Mouse (Mus musculus): ENCODE results near the gene Klrg1.

Gene Klrg1

DNA sequence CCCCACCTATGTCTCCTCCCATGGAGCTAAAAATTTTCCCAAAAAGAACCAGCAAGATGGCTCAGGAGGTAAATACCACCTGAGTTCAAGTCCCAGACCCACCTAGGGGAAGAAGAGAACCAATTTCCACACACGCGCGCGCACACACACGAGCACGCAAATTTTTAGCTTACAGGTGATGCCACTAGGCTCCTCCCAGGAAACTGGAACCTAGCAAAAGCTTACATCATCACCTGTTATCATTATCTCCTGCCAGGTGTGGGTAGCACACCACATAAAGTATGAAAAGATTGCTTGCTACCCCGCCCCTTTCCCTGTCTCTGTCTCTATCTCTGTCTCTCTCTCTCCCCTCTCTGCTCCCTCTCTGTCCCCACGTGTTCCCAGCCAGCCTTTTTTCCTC is 10.4 kb upstream of the Klrg1 start:
- in situ Hi-C loops (cut with MboI, MseI): no loop called here

DNA sequence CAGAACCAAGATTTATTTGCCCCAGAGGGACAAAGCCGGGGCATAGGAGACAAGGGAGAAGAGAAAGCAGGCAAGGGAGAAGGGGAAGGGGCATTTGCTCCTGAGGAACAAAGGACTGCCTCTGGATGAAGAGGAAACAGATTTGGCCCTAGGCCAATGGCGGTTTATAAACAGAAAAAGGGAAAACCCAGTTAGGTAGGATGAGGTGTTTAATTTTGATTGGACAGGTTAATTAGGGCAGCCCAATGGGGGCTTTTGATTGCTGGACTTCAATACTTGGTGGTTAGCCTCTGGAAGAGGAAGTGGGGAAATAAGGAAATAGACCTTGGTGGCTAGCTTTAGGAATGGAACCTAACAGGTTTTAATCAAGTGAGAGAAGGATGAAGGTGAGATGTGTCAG is 9.5 kb upstream of the Klrg1 start:
- in situ Hi-C loops (cut with MboI, MseI): no loop called here

DNA sequence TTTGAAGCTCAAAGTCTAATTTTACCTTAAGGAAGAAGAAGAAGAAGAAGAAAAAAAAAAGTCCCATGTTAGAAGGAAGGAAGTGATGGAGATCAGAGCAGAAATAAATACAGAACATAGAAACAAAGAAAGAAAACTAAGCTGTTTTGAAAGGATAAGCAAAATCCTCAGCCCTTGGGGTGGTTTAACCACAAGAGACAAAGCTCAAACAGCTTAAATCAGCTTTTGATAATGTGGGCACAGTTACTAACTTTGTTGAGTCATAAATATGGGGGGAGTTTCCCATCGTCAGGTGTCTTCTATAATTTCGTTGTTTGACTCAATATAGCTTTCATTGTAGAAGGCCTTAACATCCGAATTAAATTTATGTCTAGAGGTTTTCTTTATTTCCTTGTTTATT is 9.1 kb upstream of the Klrg1 start:
- in situ Hi-C loops (cut with MboI, MseI): no loop called here

DNA sequence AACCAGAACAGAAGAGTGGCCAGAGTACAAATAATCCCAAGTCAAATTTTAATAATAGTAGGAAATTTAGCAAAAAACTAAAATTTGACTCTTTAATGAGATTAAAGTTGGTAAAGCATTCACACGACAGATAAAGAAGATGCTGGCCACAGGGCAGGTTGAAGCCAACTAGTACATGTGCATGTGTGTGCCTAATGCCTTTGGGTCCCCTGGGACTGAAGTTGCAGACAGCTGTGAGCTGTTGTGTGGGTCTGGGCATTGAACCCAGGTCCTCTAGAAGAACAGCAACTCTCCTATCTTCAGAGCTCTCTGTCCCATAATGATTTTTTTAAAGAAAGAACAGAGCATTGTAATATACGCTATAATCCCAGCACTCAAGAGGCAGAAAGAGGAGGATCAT is 8.6 kb upstream of the Klrg1 start:
- in situ Hi-C loops (cut with MboI, MseI): no loop called here

DNA sequence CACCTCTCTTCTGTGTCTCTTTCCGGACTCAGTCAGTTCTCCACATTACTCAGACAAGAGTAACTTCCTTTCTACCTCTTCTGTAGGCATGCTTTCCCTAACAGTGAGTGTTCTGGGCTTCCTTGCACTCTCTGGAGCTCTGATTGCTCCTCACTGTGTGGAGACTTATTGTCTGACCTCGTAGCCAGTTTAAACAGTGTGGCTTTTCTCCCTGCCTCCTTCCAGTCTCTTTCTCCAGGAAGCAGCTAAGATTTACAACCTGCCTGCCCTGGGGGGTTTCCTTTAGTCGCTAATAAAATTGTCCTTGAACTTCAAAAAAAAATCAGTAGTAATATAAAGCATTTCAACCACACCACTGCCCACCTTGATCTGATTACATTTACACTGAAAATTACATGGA is 7.6 kb upstream of the Klrg1 start:
- in situ Hi-C loops (cut with MboI, MseI): no loop called here

DNA sequence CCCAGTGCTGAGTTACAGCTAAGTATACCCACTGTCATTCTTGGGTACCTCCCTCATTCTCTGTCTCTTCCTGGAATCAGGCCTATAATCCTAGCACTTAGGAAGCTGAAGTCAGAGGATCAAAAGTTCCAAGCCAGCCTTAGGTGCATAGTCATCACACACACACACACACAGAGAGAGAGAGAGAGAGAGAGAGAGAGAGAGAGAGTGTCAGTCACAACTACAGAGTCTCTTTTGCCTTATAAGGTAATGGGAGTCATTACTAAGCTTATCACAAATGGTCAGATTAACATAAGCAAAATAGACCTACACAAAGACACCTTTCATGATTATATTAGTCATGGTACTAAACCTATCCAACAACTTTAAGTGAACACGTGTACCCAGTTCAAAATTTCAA is 6.6 kb upstream of the Klrg1 start:
- in situ Hi-C loops (cut with MboI, MseI): no loop called here

DNA sequence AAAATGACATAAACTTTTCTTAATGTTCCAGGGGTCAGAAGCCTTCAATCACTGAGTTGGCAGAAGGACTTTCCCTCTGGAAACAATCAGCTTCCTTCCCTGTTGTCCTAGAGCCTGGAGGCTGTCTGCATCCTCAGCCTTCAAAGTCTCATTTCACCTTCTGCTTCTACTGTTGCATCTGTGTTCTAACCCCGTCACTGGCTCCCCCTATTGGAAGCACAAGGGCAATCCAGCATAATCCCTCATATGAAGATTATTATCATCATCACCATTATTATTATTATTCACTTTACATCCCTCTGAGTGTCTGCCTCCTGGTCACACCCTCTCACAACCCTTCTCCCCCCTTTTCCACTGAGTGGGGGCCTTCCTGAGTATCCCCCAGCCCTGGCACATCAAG is 5.6 kb upstream of the Klrg1 start:
- in situ Hi-C loops (cut with MboI, MseI): no loop called here

DNA sequence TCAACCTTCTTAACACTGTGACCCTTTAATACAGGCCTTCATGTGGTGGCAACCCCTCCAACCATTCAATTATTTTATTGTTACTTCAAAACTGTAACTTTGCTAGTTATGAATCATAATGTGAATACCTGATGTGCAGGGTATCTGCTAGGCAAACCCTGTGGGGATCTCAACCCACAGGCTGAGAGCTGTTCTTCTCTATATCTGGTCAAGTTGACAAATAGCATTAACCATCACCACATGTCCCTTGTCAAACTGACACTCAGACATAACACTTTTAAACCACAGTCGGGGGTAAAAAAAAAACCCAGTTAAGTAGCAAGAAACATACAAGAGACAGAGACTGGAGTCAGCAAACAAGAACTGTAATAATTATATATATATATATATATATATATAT is 2.1 kb upstream of the Klrg1 start:
- in situ Hi-C loops (cut with MboI, MseI): no loop called here

DNA sequence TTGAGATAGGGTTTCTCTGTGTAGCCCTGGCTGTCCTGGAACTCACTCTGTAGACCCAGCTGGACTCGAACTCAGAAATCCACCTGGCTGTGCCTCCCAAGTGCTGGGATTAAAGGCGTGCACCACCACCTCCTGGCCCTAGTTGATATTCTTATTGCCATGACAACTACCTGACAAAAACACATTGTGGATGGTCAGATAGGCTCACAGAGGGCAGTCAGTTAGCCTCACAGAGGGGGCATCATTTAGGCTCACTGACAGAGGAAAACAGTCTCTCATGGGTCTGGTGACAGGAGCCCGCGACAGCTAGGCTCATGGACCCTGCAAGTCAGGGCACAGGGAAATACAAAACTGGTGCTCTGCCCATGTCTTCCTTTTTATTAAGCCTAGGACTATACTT is 1.6 kb upstream of the Klrg1 start:
- in situ Hi-C loops (cut with MboI, MseI): no loop called here

DNA sequence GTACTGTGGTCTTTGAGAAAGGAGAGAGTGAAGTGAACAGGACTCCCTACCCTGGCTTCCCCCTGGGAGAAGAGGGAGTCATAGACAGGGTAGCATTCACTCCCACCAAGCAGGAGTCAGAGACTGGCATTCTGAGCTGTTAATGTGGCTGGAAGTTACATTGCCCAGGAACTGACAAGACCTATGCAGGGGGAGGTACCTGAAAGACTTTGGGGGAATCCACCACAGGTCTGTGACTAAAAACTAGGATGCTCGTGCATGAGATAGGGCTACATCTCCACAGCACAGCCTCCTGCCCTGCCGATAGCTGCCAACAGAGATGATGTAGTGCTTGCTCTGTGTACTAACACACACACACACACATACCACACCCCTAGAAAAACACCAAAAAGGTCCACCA is 747 bp upstream of the Klrg1 start:
- in situ Hi-C loops (cut with MboI, MseI): no loop called here

DNA sequence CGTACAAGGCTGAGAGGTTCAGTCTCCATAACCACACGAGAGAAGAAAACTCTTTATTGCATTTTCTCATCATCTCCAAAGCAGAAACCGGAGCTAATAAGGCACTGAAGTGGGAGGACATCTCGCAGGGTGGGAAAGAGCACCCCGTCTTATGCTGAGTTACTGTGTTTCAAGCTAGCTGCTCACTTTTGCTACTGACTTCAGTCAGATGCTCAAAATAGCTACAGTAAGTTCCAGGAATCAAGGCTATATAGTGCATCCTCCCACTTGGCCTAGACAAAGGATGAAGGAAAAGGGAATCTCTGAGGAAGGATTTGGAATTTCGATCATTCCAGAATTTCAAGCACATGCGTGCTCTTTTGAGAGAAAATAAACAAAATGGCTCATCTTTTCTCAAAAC is 6.1 kb downstream of the Klrg1 start:
- in situ Hi-C loops (cut with MboI, MseI): no loop called here

DNA sequence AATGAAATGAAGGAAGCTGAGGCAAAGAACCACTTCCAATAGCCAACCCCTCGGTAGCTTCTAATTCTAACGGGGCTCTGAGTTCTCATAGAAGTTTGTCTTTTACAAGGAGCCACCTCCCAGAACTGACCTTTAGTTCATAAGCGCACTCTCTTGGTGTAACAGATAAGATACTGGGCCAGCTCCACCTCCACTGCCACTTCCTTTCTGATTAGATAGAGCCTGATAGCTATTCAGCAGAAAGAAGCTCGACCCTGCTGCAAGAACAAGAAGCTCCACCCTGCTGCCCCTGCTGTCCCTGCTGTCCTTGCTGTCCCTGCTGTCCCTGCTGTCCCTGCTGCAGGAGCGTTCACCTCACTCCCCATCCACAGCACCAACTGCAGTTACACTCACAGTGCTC is 8.1 kb downstream of the Klrg1 start:
- in situ Hi-C loops (cut with MboI, MseI): no loop called here

DNA sequence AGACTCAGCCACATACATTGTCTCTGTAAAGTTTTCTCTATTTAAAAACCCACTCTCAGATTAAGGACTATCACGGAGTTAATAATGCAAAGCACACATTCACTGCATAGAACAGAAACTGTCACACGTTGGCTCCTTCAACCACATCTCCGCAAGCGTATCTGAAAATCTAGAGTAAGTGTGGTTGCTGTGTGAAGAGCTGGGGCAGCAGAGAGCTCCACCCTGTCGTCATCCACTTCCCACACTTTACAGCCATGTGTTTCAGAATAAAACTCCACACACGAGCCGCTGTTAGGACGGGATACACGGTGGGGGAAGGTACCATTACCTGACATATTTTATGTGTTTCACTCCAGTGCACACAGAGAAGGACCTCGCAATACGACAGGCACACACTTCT is 12.5 kb downstream of the Klrg1 start:
- in situ Hi-C loops (cut with MboI, MseI): no loop called here

DNA sequence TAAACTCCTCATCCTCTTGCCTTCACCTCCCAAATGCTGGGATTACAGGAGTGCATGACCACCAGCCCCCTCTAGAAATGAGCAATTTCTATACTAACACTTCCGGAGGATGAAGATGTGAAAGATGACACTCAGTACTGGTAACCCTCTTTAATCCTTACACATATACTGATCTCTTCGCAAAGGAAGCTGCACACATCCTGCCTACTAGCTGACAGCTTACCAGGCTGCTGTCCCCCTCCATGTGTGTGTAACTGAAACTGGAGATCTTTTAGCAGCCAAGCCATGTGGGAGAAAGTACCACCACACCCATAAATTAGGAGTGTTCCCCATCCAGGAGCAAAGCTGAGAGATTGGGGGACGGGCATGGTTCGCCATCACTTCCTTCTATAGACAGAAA is 13.5 kb downstream of the Klrg1 start:
- in situ Hi-C loops (cut with MboI, MseI): loop anchor here (10.0 kb wide), 1 partner anchor 906 kb away; the partner anchor contains the start of gene Clec4b2

DNA sequence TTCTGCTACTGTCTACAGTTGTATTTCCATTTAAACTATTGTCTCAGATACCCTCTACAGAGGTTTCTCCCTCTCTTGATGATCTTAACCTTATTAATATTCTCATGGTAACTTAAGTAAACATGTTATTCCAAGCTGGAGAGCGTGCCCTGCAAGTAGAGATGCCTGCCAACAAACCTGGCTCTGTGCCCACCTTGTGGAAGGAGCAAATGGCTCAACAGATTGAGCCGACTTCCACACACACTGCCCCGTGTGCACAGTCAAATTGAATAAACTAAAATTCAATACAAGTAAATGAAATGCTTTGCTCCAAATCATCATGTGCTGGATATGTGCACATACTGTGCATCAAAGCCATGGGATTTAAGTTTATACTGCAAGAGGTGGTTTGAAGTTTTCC is 14.1 kb downstream of the Klrg1 start:
- in situ Hi-C loops (cut with MboI, MseI): loop anchor here (10.0 kb wide), 1 partner anchor 906 kb away; the partner anchor contains the start of gene Clec4b2

DNA sequence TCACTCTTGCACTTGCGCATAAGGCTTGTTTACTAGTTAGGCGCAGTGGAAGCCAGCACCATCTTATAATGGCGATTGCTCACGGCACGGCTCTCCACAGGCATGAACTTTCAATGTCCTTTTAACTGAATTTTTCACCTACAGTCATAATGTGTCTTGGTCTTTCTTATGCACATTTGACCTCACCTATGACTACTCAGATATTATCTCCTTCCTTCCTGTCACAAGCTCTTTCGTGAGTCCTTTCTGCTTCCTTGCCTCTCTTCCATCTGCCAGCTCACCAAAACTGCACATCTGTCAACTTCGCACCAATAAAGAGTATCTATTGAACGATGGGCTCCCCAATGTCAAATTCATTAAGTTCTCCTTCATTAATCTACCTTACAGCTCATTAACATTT is 20.1 kb downstream of the Klrg1 start:
- in situ Hi-C loops (cut with MboI, MseI): loop anchor here (10.0 kb wide), 1 partner anchor 912 kb away; the partner anchor contains the start of gene Clec4b2

DNA sequence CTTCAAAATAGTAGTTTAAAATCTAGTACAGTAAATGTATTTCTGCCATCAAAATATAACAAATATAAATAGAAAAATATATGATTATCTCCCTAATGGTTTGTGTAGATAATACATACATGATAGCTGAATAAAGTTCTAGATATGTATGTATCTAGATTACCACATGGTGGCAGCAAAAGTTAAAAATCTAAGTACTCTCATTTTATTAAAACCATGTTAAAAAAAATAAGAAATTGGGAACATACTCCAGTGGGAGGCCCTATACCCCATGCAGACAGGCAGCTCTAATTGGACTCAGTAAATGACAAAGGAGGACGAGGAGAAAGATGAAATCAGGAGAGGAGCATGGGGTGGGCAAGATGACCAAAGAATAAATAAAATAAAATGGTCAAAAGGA is 30.5 kb downstream of the Klrg1 start:
- in situ Hi-C loops (cut with MboI, MseI): no loop called here

DNA sequence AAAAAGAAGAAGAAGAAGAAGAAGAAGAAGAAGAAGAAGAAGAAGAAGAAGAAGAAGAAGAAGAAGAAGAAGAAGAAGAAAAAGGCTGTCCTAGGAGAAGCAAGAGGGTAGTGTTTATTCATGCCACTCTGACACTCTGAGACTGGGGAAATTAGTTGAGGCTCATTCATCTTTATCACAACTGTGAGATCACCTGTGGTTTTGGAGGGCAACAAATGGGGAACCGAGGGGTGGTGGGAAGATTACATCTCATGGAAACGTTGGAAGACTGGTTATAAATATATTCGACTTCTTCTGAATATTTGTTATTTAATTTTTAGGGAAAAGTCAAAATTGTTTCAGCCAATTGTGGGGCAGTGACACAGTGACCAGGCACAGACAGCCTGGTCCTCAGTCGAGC is 32.6 kb downstream of the Klrg1 start:
- in situ Hi-C loops (cut with MboI, MseI): no loop called here
